Mouse (Mus musculus) liver, postnatal 0 days (tissue): ENCODE data around the gene Slc16a12. TPM values are rescaled to one million over a fixed set of nuclear protein-coding genes. Genes with fewer than 3 reads are reported as not detected.
"Not testable (repeated sequence)": the region's sequence is repeated elsewhere in the genome, so short reads cannot be mapped to it uniquely, and the experiment has no call there.

Source experiments
- ATAC-seq: fragments of 200-750 bp; cut with Nextera tagmentation; 2 replicates; pipeline ENCODE4 v1.8.0; 2017; ENCODE audit warnings: mild to moderate bottlenecking, moderate library complexity
- DNase-seq: peaks from one replicate; pipeline ENCODE4 v3.0.0-alpha.2; 2016
- H3K27ac ChIP-seq: fragments of 300-500 bp; sonication (generic); 2 replicates; pipeline ENCODE4 v1.5.1; 2014; ENCODE audit warnings: antibody characterized with exemption, moderate library complexity, mild to moderate bottlenecking, low read depth
- H3K27me3 ChIP-seq: fragments of 300-500 bp; sonication (generic); 2 replicates; pipeline ENCODE4 v1.6.1; 2014; ENCODE audit warnings: low read length, control low read depth, mixed read lengths; ENCODE audit not compliant: insufficient read depth
- H3K36me3 ChIP-seq: fragments of 300-500 bp; sonication (generic); replicated peaks from 2 replicates; pipeline ENCODE4 v1.6.1; 2014; ENCODE audit warnings: mild to moderate bottlenecking, control low read depth, low read length, moderate library complexity, mixed read lengths; ENCODE audit not compliant: insufficient read depth
- H3K4me1 ChIP-seq: fragments of 300-500 bp; sonication (generic); 2 replicates; pipeline ENCODE4 v1.6.1; 2014; ENCODE audit warnings: antibody characterized with exemption, mild to moderate bottlenecking, control low read depth; ENCODE audit not compliant: insufficient read depth
- H3K4me2 ChIP-seq: fragments of 300-500 bp; sonication (generic); 2 replicates; pipeline ENCODE4 v1.6.1; 2014; ENCODE audit warnings: low read depth, mild to moderate bottlenecking, low read length, moderate library complexity, mixed read lengths
- H3K4me3 ChIP-seq: fragments of 300-500 bp; sonication (generic); 2 replicates; pipeline ENCODE4 v1.5.1; 2014; ENCODE audit warnings: low read depth, low read length
- H3K9ac ChIP-seq: fragments of 300-500 bp; sonication (generic); replicated peaks from 2 replicates; pipeline ENCODE4 v1.6.1; 2014; ENCODE audit warnings: mild to moderate bottlenecking, moderate library complexity
- H3K9me3 ChIP-seq: fragments of 300-500 bp; sonication (generic); 2 replicates; pipeline ENCODE4 v1.6.1; 2016; ENCODE audit warnings: mild to moderate bottlenecking, control low read depth, low read length, mixed read lengths
- CTCF ChIP-seq: sonication (generic); IDR thresholded peaks from 2 replicates; pipeline ENCODE4 v1.5.1; 2016; ENCODE audit warnings: antibody characterized with exemption, low read depth
- EP300 ChIP-seq: IDR thresholded peaks from 2 replicates; pipeline ENCODE4 v1.6.1; 2016; ENCODE audit warnings: antibody characterized with exemption, low read depth, mild to moderate bottlenecking
- WGBS: fragments of 180-500 bp; shearing (Covaris S2); extraction: QIAGEN DNeasy Blood & Tissue Kit; methylation state at CpG from one replicate; pipeline ENCODE4 v1.1.7; 2014; ENCODE audit not compliant: insufficient replicate concordance; 5-methylcytosine and 5-hydroxymethylcytosine counted together
- polyA plus RNA-seq: library from polyadenylated mRNA; unstranded; fragments of >200 nt; fragmentation: Nextera tagmentation; extraction: Ambion mirVana; gene quantifications from 2 replicates; pipeline ENCODE4 v1.2.1, GENCODE M21; 2015

Gene Slc16a12
- polyA plus RNA-seq, 1 experiment from 2014 or later: 22.6 TPM

DNA sequence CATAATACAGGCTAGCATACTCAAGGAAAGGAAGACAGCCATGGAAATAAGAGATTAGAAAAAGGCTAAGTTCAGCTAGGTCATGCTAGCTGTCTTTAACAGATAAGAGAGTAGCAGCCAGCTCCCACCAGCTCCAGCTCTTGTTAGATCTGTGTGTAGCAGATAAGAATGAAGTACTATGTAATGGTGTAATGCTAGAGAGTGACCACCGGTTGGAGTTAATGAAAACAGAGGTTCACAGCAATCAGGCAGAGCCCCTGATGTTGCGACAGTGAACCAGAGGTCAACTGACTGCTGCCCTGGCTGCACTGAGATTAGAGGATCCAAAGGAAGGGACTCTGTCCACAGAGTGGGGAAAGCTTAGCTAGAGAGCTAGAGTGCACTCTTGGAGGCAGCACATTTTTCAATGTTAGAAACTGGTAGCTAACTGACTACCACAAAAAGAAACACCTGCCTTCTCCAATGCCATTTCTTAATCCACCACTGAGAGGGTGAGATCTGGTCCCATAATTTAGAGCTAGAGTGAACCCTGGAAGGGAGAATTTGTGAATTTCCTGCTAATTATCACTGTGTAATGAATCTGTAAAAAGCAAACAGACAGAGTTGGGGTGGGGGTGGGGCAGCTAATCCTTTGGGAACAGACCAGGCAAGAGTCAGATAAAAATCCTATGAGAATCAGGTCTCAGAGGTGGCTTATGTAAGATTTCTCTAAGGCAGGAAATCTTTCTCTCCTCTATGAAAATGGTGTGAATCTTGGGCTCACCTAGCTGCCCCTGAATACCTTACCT is 90.4 kb downstream of the Slc16a12 start:
- TF ChIP-seq EP300 (peak; percentile 99), CTCF (peak; percentile 54)
- Histone ChIP-seq H3K27me3 (no peaks in the 10 kb centered on the region), H3K27ac (peak overlapping the region; percentile 95), H3K36me3 (no peaks in the 10 kb centered on the region), H3K4me3 (no peak overlapping the region), H3K9me3 (no peaks in the 10 kb centered on the region), H3K4me1 (peaks cover 26% of the 10 kb centered on the region), H3K9ac (0 out of 2 replicates have a peak overlapping the region, but pooled peaks have one; percentile 32), H3K4me2 (peak overlapping the region; percentile 53)
- WGBS: 13% methylated on average over 2 of the region's 2 CpGs
- ATAC-seq: peak; percentile 99
- DNase-seq: peak; percentile 63

- peaks cover 26% of the 10 kb centered on the region for H3K4me1 ChIP-seq
- no peaks in the 10 kb centered on the region for H3K36me3 ChIP-seq
- H3K9me3 ChIP-seq: no peaks in the 10 kb centered on the region
- DNase-seq: no peak
- 83% methylated on average over 10 of the region's 10 CpGs for WGBS
- H3K27ac ChIP-seq: peak overlapping the region; percentile 95; the same call in 1 of the 2 replicates
- H3K4me2 ChIP-seq: no peak overlapping the region
- no peak overlapping the region for H3K4me3 ChIP-seq
- no peaks in the 10 kb centered on the region for H3K27me3 ChIP-seq
- no peak overlapping the region for H3K9ac ChIP-seq
- ATAC-seq: no peak
- TF ChIP-seq CTCF (no peak), EP300 (no peak)
Measured at GRCm38 (mm10) chr19:34655227-34655805, 91.8 kb downstream of the Slc16a12 start.

- ATAC-seq: no peak
Measured at GRCm38 (mm10) chr19:34650997-34651396, 96.1 kb downstream of the Slc16a12 start.

DNA sequence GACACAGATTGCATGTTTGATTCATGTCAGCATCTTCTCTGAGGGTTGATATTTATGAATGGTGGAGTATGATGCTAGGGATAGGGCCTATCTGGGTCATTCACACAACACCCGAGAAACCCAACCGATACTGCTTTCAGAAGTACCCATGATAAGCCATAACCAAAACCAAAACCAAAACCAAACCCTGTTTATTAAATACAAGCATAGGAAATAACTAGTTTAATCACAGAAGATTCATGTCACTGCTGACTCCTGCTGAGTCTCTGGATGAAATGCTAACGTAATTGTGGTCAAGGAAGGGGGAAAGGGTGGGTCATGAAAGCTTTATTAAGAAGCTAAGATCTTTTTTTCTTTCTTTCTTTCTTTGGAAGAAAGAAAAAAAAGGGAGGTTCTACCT is 96.8 kb downstream of the Slc16a12 start:
- no peaks in the 10 kb centered on the region for H3K36me3 ChIP-seq
- H3K27me3 ChIP-seq: no peaks in the 10 kb centered on the region
- DNase-seq (no peak), ATAC-seq (no peak)
- H3K4me1 ChIP-seq: peaks cover under 1% of the 10 kb centered on the region; the same call in 1 of the 2 replicates
- H3K9ac ChIP-seq: no peak overlapping the region
- no peak overlapping the region for H3K27ac ChIP-seq
- 70% methylated on average over 3 of the region's 3 CpGs for WGBS
- no peak overlapping the region for H3K4me2 ChIP-seq
- H3K4me3 ChIP-seq: no peak overlapping the region
- H3K9me3 ChIP-seq: no peaks in the 10 kb centered on the region
- TF ChIP-seq CTCF: no peak
- TF ChIP-seq EP300: no peak

More at GRCm38 (mm10) chr19:34650997-34651396, 96.1 kb downstream of the Slc16a12 start:
- Histone ChIP-seq H3K9ac (no peak overlapping the region), H3K36me3 (no peaks in the 10 kb centered on the region), H3K4me2 (no peak overlapping the region), H3K27ac (no peak overlapping the region), H3K9me3 (no peaks in the 10 kb centered on the region), H3K4me1 (peaks cover 8% of the 10 kb centered on the region), H3K4me3 (no peak overlapping the region), H3K27me3 (no peaks in the 10 kb centered on the region)
- no peak for DNase-seq
- TF ChIP-seq CTCF (no peak), EP300 (no peak)
- WGBS: 66% methylated on average over 6 of the region's 6 CpGs

GRCm38 (mm10) chr19:34647630-34648029 is 99.5 kb downstream of the Slc16a12 start:
- H3K4me2 ChIP-seq, H3K4me3 ChIP-seq, DNase-seq, H3K36me3 ChIP-seq, ATAC-seq, H3K9me3 ChIP-seq, H3K4me1 ChIP-seq, H3K27me3 ChIP-seq, H3K27ac ChIP-seq, H3K9ac ChIP-seq: not testable (repeated sequence)
- 83% methylated on average over 7 of the region's 8 CpGs for WGBS

GRCm38 (mm10) chr19:34642616-34643015 is 104.5 kb downstream of the Slc16a12 start:
- 66% methylated on average over 5 of the region's 5 CpGs for WGBS
- Histone ChIP-seq H3K36me3 (no peaks in the 10 kb centered on the region), H3K9ac (no peak overlapping the region), H3K27ac (no peak overlapping the region), H3K27me3 (no peaks in the 10 kb centered on the region), H3K9me3 (no peaks in the 10 kb centered on the region), H3K4me3 (no peak overlapping the region), H3K4me2 (peak overlapping the region; percentile 74), H3K4me1 (peaks cover 21% of the 10 kb centered on the region)
- DNase-seq (no peak), ATAC-seq (no peak)
- no peak for TF ChIP-seq CTCF
- TF ChIP-seq EP300: no peak
